Mouse (Mus musculus): ENCODE measurements around the gene Psors1c2.

Gene Psors1c2

GRCm38 (mm10) chr17:35516652-35517500, 16.1 kb upstream of the Psors1c2 start, which contains the start of the genes Tcf19 and Cchcr1:
TSS of gene Tcf19 (minus strand) at chr17:35516824.
TSS of gene Cchcr1 (plus strand) at chr17:35517100.
- peak; percentile 96 for DNase-seq (ENCODE audit: extremely low spot score, low spot score)

GRCm38 (mm10) chr17:35517526-35517925, 15.5 kb upstream of the Psors1c2 start:
- DNase-seq (ENCODE audit: extremely low spot score, low spot score), result peak; percentile 36

- DNase-seq (ENCODE audit: extremely low spot score, low spot score), result no peak
These were observed 8.6 kb upstream of the Psors1c2 start for GRCm38 (mm10) chr17:35524354-35524753.

- DNase-seq (ENCODE audit: extremely low spot score, low spot score), result no peak
These were observed 6.4 kb upstream of the Psors1c2 start for GRCm38 (mm10) chr17:35526644-35527043.

GRCm38 (mm10) chr17:35532360-35532759, 641 bp upstream of the Psors1c2 start:
- DNase-seq (ENCODE audit: extremely low spot score, low spot score), result no peak

GRCm38 (mm10) chr17:35534343-35534742, 1.3 kb downstream of the Psors1c2 start:
- peak; percentile 67 for DNase-seq (ENCODE audit: extremely low spot score, low spot score)

GRCm38 (mm10) chr17:35537421-35537820, 4.4 kb downstream of the Psors1c2 start:
- DNase-seq (ENCODE audit: extremely low spot score, low spot score), result no peak

GRCm38 (mm10) chr17:35538476-35538875, 5.5 kb downstream of the Psors1c2 start:
- DNase-seq (ENCODE audit: extremely low spot score, low spot score), result no peak

- DNase-seq (ENCODE audit: extremely low spot score, low spot score), result no peak
These were observed 6.5 kb downstream of the Psors1c2 start for GRCm38 (mm10) chr17:35539540-35539939.

- DNase-seq (ENCODE audit: extremely low spot score, low spot score), result no peak
These were observed 9.9 kb downstream of the Psors1c2 start for GRCm38 (mm10) chr17:35542761-35543411.

GRCm38 (mm10) chr17:35543412-35543861, 10.4 kb downstream of the Psors1c2 start:
- DNase-seq (ENCODE audit: extremely low spot score, low spot score), result no peak

- no peak for DNase-seq (ENCODE audit: extremely low spot score, low spot score)
These were observed 11.0 kb downstream of the Psors1c2 start for GRCm38 (mm10) chr17:35544001-35544400.

GRCm38 (mm10) chr17:35544680-35545079, 11.7 kb downstream of the Psors1c2 start:
- peak; percentile 66 for DNase-seq (ENCODE audit: extremely low spot score, low spot score)

GRCm38 (mm10) chr17:35547465-35547864, 14.5 kb downstream of the Psors1c2 start:
- no peak for DNase-seq (ENCODE audit: extremely low spot score, low spot score)

GRCm38 (mm10) chr17:35548636-35549035, 15.6 kb downstream of the Psors1c2 start:
- no peak for DNase-seq (ENCODE audit: extremely low spot score, low spot score)

GRCm38 (mm10) chr17:35549437-35550142, 16.6 kb downstream of the Psors1c2 start:
- no peak for DNase-seq (ENCODE audit: extremely low spot score, low spot score)

GRCm38 (mm10) chr17:35550143-35550494, 17.1 kb downstream of the Psors1c2 start:
- no peak for DNase-seq (ENCODE audit: extremely low spot score, low spot score)

GRCm38 (mm10) chr17:35550871-35551270, 17.9 kb downstream of the Psors1c2 start:
- no peak for DNase-seq (ENCODE audit: extremely low spot score, low spot score)

GRCm38 (mm10) chr17:35551881-35552414, 18.9 kb downstream of the Psors1c2 start, which contains the start of gene Cdsn:
TSS of gene Cdsn (plus strand) at chr17:35552128.
- no peak for DNase-seq (ENCODE audit: extremely low spot score, low spot score)

- DNase-seq (ENCODE audit: extremely low spot score, low spot score), result no peak
These were observed 21.3 kb downstream of the Psors1c2 start for GRCm38 (mm10) chr17:35554321-35554720.

GRCm38 (mm10) chr17:35554761-35555397, 21.9 kb downstream of the Psors1c2 start:
- DNase-seq (ENCODE audit: extremely low spot score, low spot score), result no peak
